Mouse (Mus musculus) cortical plate, adult 2 months (tissue): ENCODE data around the gene Herc3. TPM values are rescaled to one million over a fixed set of nuclear protein-coding genes. Genes with fewer than 3 reads are reported as not detected.

Experiments
- H3K27ac ChIP-seq: fragments of 200-500 bp; 2 replicates; pipeline ENCODE4 v1.5.1; 2012; ENCODE audit warnings: low read length, control low read depth, inconsistent platforms; ENCODE audit not compliant: insufficient read depth
- H3K4me1 ChIP-seq: fragments of 200-500 bp; 2 replicates; pipeline ENCODE4 v1.6.1; 2011; ENCODE audit warnings: low read length; ENCODE audit not compliant: control insufficient read depth, insufficient read depth
- H3K4me3 ChIP-seq: fragments of 200-500 bp; 2 replicates; pipeline ENCODE4 v1.5.1; 2011; ENCODE audit warnings: mild to moderate bottlenecking, low read length, control low read depth; ENCODE audit not compliant: insufficient read depth
- CTCF ChIP-seq: fragments of 200-500 bp; IDR thresholded peaks from 2 replicates; pipeline ENCODE4 v1.5.1; 2011; ENCODE audit warnings: mild to moderate bottlenecking, control low read depth, low read length; ENCODE audit not compliant: insufficient read depth; ENCODE audit errors: extremely low read depth
- POLR2A ChIP-seq: fragments of 200-500 bp; IDR thresholded peaks from 2 replicates; pipeline ENCODE4 v1.6.1; 2011; ENCODE audit warnings: mild to moderate bottlenecking, low read length, control low read depth; ENCODE audit not compliant: insufficient read depth; ENCODE audit errors: extremely low read depth
- polyA plus RNA-seq: library from polyadenylated mRNA; depleted of rRNA; stranded (reverse); fragments of >200 nt; gene quantifications from 2 replicates; pipeline ENCODE4 v1.2.3, GENCODE M21; 2012

Gene Herc3
- polyA plus RNA-seq, 1 experiment: 142 TPM

DNA sequence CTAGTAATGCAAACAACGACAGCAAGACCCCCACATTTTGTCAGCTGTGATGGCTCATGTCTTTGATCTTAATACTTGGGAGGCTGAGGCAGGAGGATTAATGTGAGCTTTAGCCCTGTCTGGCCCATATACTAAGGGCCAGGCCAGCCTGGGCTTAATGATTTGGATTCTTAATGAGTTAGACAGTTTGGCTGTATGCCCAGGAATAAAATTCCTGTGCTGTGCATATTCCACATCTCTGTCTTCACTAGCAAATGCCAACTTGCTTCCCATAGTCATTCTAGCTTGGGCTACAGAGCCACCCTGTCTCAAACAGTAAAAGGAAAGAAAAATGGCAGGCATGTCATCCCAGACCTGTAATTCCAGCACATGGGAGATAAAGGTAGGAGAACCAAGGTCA lies 4.3 kb downstream of the Herc3 start:
- no peak overlapping the region for H3K27ac ChIP-seq
- H3K4me1 ChIP-seq: peaks cover 14% of the 10 kb centered on the region
- no peak overlapping the region for H3K4me3 ChIP-seq
- no peak for TF ChIP-seq CTCF
- no peak for TF ChIP-seq POLR2A

DNA sequence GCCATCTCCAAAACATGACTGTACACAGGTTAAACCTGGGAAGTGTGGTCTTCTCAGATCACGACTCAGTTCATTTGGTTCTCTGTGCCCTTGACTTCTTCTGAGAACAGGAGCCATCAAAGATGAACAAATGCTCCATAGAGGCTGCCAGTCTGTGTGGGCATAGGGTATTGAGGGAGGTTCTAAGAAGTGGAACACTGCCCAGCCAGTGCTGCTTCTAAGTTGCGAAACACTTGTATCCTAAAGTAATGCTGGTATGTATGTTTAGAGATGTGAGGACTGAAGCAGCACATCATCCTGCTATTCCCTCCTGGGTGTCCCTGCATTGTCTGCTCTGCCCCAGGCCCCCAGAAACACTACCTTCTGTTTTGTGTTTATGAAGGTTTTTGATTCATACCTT lies 5.2 kb downstream of the Herc3 start:
- Histone ChIP-seq H3K4me1 (peaks cover 14% of the 10 kb centered on the region), H3K27ac (no peak overlapping the region), H3K4me3 (no peak overlapping the region)
- TF ChIP-seq POLR2A (no peak), CTCF (no peak)

DNA sequence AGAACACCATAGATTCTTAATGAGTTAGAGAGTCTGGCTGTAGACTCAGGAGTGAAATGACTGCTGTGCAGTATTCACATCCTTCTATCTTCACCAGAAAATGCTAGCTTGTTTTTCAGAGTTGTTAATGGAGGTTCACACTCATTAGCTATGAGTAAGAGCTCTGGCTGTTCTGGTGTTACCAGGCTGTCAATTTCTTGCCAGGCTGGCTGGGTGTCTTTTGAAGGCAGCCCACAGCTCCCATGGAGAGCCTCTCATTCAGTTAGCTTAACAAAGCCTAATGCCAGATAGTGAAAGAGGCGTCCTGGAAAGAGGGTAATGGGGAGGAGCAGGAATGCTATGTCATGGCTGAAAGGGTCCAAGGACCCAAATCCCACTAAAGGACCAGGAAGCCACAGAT lies 6.7 kb downstream of the Herc3 start:
- Histone ChIP-seq H3K4me1 (peaks cover 15% of the 10 kb centered on the region), H3K27ac (no peak overlapping the region), H3K4me3 (no peak overlapping the region)
- TF ChIP-seq POLR2A: no peak
- no peak for TF ChIP-seq CTCF

DNA sequence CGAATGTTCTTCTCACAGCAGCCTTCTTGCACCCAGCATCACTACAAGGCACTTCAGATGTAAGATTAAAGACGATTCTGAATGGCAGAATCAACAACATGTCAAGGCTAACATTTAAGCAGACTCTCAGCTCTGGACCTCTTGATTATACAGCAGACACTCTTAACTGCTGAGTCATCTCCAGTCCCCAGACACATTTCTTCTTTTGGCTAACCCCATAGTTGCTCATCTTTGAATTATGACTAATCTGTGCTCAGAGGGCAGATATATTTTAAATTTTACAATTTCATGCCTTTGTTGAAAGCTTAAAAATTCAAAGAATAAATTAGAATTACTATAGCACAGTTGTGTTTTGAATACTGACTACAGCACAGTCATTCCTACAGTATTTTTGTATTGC lies 9.9 kb downstream of the Herc3 start:
- peaks cover 11% of the 10 kb centered on the region for H3K4me1 ChIP-seq
- no peak overlapping the region for H3K4me3 ChIP-seq
- no peak overlapping the region for H3K27ac ChIP-seq
- TF ChIP-seq POLR2A (no peak), CTCF (no peak)

DNA sequence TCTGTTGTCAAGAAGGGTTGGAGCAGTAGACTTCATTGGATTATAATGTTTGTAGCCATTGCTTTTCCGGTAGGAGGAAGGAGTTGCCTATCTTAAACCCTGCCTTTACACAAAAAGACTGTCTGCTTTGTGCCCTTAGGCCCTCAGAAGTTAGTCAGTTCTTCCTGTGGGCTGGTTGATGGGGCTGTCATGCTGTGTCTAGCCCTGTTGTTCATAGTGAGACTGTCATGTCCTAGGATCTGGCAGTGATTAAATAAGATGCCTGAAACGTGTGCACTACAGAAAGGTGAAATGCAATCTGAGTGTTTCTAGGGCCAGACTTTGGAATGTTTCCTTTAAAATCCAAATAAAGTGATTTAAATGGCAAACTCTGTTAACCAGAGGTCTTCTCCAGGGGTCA lies 10.9 kb downstream of the Herc3 start:
- TF ChIP-seq CTCF (no peak), POLR2A (no peak)
- Histone ChIP-seq H3K4me3 (no peak overlapping the region), H3K27ac (no peak overlapping the region), H3K4me1 (peaks cover 11% of the 10 kb centered on the region)

DNA sequence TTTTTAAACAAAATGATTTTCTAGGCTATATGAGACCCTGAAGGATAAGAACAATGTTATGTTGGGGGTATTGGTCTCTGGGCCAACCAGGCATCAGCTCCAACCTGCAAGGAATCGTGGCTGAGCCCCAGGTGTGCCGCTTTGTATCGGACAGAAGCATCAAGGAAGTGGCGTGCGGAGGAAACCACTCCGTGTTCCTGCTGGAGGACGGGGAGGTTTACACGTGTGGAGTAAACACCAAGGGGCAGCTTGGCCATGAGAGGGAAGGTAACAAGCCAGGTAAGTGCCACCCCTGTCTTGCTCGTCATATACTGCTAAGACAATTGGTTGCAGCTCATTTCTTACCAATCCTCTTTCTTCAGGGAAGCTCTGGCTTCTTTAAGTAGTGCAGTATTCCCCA lies 12.3 kb downstream of the Herc3 start:
- Histone ChIP-seq H3K4me1 (peaks cover 8% of the 10 kb centered on the region), H3K27ac (no peak overlapping the region), H3K4me3 (no peak overlapping the region)
- TF ChIP-seq CTCF (no peak), POLR2A (no peak)

DNA sequence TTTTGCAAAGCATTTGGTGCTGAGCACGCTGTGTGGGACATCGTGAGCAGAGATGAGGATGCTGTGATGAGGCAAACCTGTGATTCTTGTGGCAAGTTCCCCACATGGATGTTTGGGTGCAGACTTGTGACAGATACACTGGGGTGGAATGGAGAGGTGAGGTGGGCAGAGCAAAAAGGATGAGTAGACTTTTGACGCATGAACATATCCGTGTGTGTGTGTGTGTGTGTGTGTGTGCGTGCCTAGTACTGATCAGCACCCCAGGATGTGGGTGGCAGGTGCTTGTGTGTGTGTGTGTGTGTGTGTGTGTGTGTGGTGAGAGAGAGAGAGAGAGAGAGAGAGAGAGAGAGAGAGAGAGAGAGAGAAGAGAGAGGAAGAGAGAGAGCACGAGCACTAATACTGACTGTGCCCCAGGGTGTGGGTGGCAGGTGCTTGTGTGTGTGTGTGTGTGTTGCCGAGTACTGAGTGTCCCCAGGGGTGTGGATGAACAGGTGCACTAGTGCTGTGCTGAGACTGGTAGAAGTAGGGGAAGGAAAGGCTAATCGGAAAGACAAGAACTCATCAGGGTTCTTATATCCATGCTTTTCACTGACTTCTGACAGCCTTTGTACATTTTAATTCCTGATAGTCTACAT lies 13.0 kb downstream of the Herc3 start:
- no peak overlapping the region for H3K27ac ChIP-seq
- TF ChIP-seq CTCF: no peak
- TF ChIP-seq POLR2A: no peak
- H3K4me3 ChIP-seq: no peak overlapping the region
- peaks cover 5% of the 10 kb centered on the region for H3K4me1 ChIP-seq

DNA sequence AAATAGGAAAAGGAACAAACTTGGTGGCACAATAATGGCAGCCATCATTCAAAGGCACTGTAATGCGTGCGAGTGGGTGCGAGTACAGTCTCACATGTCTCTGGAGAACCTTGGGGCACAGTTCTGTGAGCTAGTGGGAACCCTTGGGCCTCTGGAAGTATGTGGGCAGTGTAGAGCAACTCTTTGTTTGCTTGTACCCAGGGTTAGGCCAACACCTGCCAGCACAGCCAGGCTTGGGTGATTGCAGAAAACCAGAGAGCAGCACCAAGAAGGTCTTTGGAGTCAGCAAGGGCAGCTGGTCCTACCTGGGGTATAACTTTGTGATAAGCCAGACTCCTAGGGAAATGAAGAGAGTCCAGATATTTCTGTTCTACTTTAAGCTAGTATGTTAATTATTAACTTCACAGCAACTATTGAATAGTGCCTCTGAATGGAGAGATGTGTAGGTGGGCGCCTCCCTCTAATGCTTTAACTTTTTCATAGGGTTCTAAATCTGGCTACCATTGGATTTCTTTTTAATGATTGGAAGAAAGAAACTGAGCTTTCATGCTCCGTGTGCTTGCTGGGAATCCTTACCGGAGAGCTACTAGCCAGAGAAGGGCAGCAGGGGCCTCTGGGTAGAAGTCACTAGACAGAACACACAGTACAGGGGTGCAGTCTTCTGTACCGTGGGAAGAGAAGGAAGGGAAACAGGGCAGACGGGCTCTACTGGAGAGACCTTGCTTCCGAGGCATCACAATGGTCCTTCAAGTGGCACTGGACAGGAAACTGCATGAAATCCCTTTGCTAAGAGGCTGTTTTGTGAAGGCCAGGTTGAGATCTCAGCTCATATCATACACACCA lies 15.8 kb downstream of the Herc3 start:
- Histone ChIP-seq H3K4me3 (no peak overlapping the region), H3K4me1 (peaks cover 4% of the 10 kb centered on the region), H3K27ac (no peak overlapping the region)
- TF ChIP-seq POLR2A (no peak), CTCF (no peak)

DNA sequence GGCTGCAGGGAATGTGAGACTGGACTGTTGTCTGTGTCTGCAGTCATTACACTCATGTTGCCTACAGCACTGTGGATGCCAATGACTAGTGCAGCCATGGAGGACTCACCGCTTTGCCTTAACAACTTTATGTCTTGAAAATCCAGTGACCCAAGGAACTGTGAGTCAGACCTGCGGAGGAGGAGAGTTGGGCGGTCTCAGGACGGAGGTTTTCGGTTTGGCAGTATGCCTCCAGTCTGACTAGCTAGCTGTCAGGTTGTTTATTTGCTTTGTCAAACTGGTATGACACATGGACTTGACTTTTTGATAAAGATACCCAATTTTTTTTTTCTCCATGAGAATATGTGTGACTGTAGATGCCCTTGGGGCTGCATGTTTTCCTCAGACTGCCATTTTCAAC lies 16.6 kb downstream of the Herc3 start:
- H3K27ac ChIP-seq: no peak overlapping the region
- TF ChIP-seq CTCF (no peak), POLR2A (no peak)
- no peak overlapping the region for H3K4me3 ChIP-seq
- H3K4me1 ChIP-seq: peaks cover 4% of the 10 kb centered on the region

DNA sequence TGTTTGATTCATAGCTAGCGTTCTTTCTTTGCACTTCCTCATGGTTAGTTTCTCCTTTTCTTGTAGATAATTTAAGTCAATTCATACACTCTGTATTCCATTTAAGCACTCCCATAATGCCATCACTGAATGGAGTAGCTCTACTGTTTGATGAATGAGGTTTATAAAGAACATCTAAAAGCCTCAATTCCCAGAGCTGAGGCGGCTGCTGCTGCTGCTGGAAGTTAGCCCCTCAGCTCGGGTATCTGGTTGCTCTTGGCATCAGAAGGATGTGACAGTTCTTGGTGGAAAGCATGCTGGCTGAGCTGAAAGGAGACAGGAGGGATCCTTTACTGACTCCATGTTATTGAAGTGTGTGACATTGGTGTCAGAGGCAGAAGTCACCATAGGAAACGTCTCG lies 18.1 kb downstream of the Herc3 start:
- Histone ChIP-seq H3K4me3 (no peak overlapping the region), H3K4me1 (peaks cover 1% of the 10 kb centered on the region; the same call in 1 of the 2 replicates), H3K27ac (no peak overlapping the region)
- TF ChIP-seq CTCF (no peak), POLR2A (no peak)
